In the genomic region with DNA sequence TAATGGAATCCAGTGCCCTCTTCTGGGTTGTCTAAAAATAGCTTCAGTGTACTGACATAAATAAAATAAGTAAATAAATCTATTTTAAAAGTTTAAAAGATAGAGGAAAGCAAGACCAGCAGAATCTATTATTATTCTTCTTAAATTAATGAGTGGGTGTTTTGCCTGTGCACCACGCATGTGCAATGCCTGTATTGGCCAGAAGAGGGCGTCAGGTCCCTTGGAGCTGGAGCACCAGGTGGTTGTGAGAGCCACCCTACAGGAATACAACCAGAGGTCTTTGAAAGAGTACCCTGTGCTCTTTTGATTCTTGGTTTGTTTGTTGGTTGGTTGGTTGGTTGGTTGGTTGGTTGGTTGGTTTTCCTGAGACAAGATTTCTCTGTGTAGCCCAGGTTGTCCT, we compare ENCODE assay signal across 10 mouse cellular contexts. TPM values are rescaled to one million over a fixed set of nuclear protein-coding genes. Genes with fewer than 3 reads are reported as not detected.
DNase-seq lines count a peak whose midpoint lies in the region; ATAC-seq and TF ChIP-seq lines count a peak whose summit lies in the region.
"Had no signal": no experiment of that assay in that cellular context is flagged by ENCODE, and none has a peak within 500 bp of the region (broad histone marks: within the 10 kb centered on the region; RNA-seq: fewer than 3 reads in every experiment).

No protein-coding gene starts in this region.

- no peak for TF ChIP-seq EP300 in stomach, postnatal 0 days (optimal IDR thresholded peaks at IDR 0.05)

- ATAC-seq in erythroblast, adult 5-6 weeks (replicated peaks; ENCODE audit: low FRiP score, poor library complexity, severe bottlenecking), result 0 out of 2 replicates have a peak, but pooled peaks have one; percentile 58
- ATAC-seq in stomach, postnatal 0 days (ENCODE audit: low FRiP score, low TSS enrichment), result no peak

- H3K4me3 ChIP-seq in lung, adult 2 months (replicated peaks; ENCODE audit: extremely low read depth, low read depth, low read length), result no peak overlapping the region
- no peak overlapping the region for H3K4me3 ChIP-seq in stomach, postnatal 0 days (ENCODE audit: low read depth, low read length)
- H3K4me3 ChIP-seq: lung, embryonic 15.5 days had no signal

- H3K9ac ChIP-seq in stomach, postnatal 0 days (ENCODE audit: low read length), result no peak overlapping the region
- H3K9ac ChIP-seq: lung, embryonic 15.5 days had no signal

- DNase-seq in adrenal gland, adult 2 months, result peak; percentile 33
- DNase-seq in adrenal gland, adult 8-10 months, result no peak
- DNase-seq in lung, adult 2 months, result no peak
- DNase-seq in lung, adult 18-20 months, result no peak
- DNase-seq in stomach, postnatal 0 days (ENCODE audit: low spot score), result peak; percentile 59
- DNase-seq in layer of hippocampus, adult 9-11 months, result no peak
- no peak for DNase-seq in left cerebral cortex, adult 8-10 months (ENCODE audit: low spot score in 2 of 2)

- no peak for TF ChIP-seq POLR2A in lung, adult 2 months (IDR thresholded peaks at IDR 0.05; ENCODE audit: borderline replicate concordance, extremely low read depth, low read depth, low read length)

- H3K4me1 ChIP-seq in lung, adult 2 months (ENCODE audit: control insufficient read depth, insufficient read depth, low read length), result no peaks in the 10 kb centered on the region
- no peaks in the 10 kb centered on the region for H3K4me1 ChIP-seq in stomach, postnatal 0 days (replicated peaks; ENCODE audit: control insufficient read depth, insufficient read depth)
- H3K4me1 ChIP-seq: lung, embryonic 15.5 days had no signal

- WGBS in lung, adult 2 months, result 38% methylated on average over 2 of the region's 2 CpGs
- WGBS in stomach, postnatal 0 days, result 35% methylated on average over 2 of the region's 2 CpGs

- H3K36me3 ChIP-seq in stomach, postnatal 0 days (ENCODE audit: control insufficient read depth, insufficient read depth, low read length), result peaks cover 6% of the 10 kb centered on the region; the same call in 1 of the 2 replicates

- no peaks in the 10 kb centered on the region for H3K9me3 ChIP-seq in stomach, postnatal 0 days (ENCODE audit: control insufficient read depth, low read length)
- H3K9me3 ChIP-seq: lung, embryonic 15.5 days had no signal

- H3K27me3 ChIP-seq in stomach, postnatal 0 days (ENCODE audit: control insufficient read depth, insufficient read depth, low read length), result no peaks in the 10 kb centered on the region
- H3K27me3 ChIP-seq: lung, embryonic 15.5 days had no signal

- no peak overlapping the region for H3K27ac ChIP-seq in stomach, postnatal 0 days (replicated peaks)
- H3K27ac ChIP-seq: lung, embryonic 15.5 days had no signal

- TF ChIP-seq CTCF in lung, adult 2 months (IDR thresholded peaks at IDR 0.05; ENCODE audit: insufficient read depth, low read length), result peak; percentile 79
- peak; percentile 70 for TF ChIP-seq CTCF in stomach, postnatal 0 days (IDR thresholded peaks at IDR 0.05; ENCODE audit: low read depth)

- H3K4me2 ChIP-seq in stomach, postnatal 0 days (replicated peaks; ENCODE audit: low read depth), result no peak overlapping the region
- H3K4me2 ChIP-seq: lung, embryonic 15.5 days had no signal

RNA-seq across cellular contexts. Expression of gene Gpr4, which starts 14.4 kb away (rescaled TPM):
- 10 to 100 TPM in 1 of 2 experiments, 1 to 10 TPM in 1; 6.4 to 11.8 TPM for total RNA-seq in adrenal gland, adult 2 months (2021)
- polyA plus RNA-seq in adrenal gland, adult 2 months (2012; rRNA removed), result 20.4 and 23.8 TPM in 2 replicates
- total RNA-seq in adrenal gland, adult 8-10 months (2022), result 10 to 100 TPM in 2 of 4 experiments, 1 to 10 TPM in 2; 5.7 to 15.2 (median 8.2) TPM
- polyA plus RNA-seq in lung, adult 2 months (2012; rRNA removed), result 21.6 and 29.5 TPM in 2 replicates
- total RNA-seq in erythroblast, adult 5-6 weeks (2015; ENCODE audit: low replicate concordance), result 0.19 TPM in 1 of 2 replicates, not detected in the other
- total RNA-seq in erythroblast, adult 5-6 weeks (2017; ENCODE audit: low replicate concordance), result not detected in 2 replicates
- 0.85 and 1.3 TPM in 2 replicates for polyA plus RNA-seq in stomach, postnatal 0 days (2015; fragmentation: Nextera tagmentation; extraction: Ambion mirVana)
- 1 to 10 TPM; 2.2 to 2.7 (median 2.5) TPM for total RNA-seq in left cerebral cortex, adult 8-10 months (2022)

RNA-seq across cellular contexts. Expression of gene Eml2, which starts 21.8 kb away (rescaled TPM):
- total RNA-seq in adrenal gland, adult 2 months (2021), result 10 to 100 TPM; 34.7 to 69.4 TPM
- polyA plus RNA-seq in adrenal gland, adult 2 months (2012; rRNA removed), result 58.2 and 59.7 TPM in 2 replicates
- 10 to 100 TPM; 56.2 to 79.2 (median 69.6) TPM for total RNA-seq in adrenal gland, adult 8-10 months (2022)
- polyA plus RNA-seq in lung, adult 2 months (2012; rRNA removed), result 73.7 and 81.5 TPM in 2 replicates
- 1.5 and 2.1 TPM in 2 replicates for total RNA-seq in erythroblast, adult 5-6 weeks (2015; ENCODE audit: low replicate concordance)
- 2.8 and 3.7 TPM in 2 replicates for total RNA-seq in erythroblast, adult 5-6 weeks (2017; ENCODE audit: low replicate concordance)
- polyA plus RNA-seq in stomach, postnatal 0 days (2015; fragmentation: Nextera tagmentation; extraction: Ambion mirVana), result 8.4 and 8.8 TPM in 2 replicates
- total RNA-seq in left cerebral cortex, adult 8-10 months (2022), result 100 to 1,000 TPM; 159 to 188 (median 167) TPM

RNA-seq across cellular contexts. Expression of gene Opa3, which starts 30.1 kb away (rescaled TPM):
- total RNA-seq in adrenal gland, adult 2 months (2021), result 10 to 100 TPM; 31.2 to 43.5 TPM
- polyA plus RNA-seq in adrenal gland, adult 2 months (2012; rRNA removed), result 30.2 and 32.3 TPM in 2 replicates
- total RNA-seq in adrenal gland, adult 8-10 months (2022), result 10 to 100 TPM; 32.4 to 41.5 (median 33.7) TPM
- polyA plus RNA-seq in lung, adult 2 months (2012; rRNA removed), result 24.6 and 27.6 TPM in 2 replicates
- 6.5 and 7.7 TPM in 2 replicates for total RNA-seq in erythroblast, adult 5-6 weeks (2015; ENCODE audit: low replicate concordance)
- total RNA-seq in erythroblast, adult 5-6 weeks (2017; ENCODE audit: low replicate concordance), result 2.1 and 5.6 TPM in 2 replicates
- polyA plus RNA-seq in stomach, postnatal 0 days (2015; fragmentation: Nextera tagmentation; extraction: Ambion mirVana), result 20.3 and 20.7 TPM in 2 replicates
- 10 to 100 TPM; 40.2 to 46.7 (median 43.1) TPM for total RNA-seq in left cerebral cortex, adult 8-10 months (2022)

RNA-seq across cellular contexts. Expression of gene Gipr, which starts 32.1 kb away (rescaled TPM):
- total RNA-seq in adrenal gland, adult 2 months (2021), result under 1 TPM; 0.41 to 0.58 TPM
- polyA plus RNA-seq in adrenal gland, adult 2 months (2012; rRNA removed), result 1.6 and 2.6 TPM in 2 replicates
- 1 to 10 TPM in 1 of 4 experiments, under 1 TPM in 3; 0.17 to 1.5 (median 0.64) TPM for total RNA-seq in adrenal gland, adult 8-10 months (2022)
- 0.19 and 0.24 TPM in 2 replicates for polyA plus RNA-seq in lung, adult 2 months (2012; rRNA removed)
- 0.42 TPM in 1 of 2 replicates, not detected in the other for total RNA-seq in erythroblast, adult 5-6 weeks (2015; ENCODE audit: low replicate concordance)
- not detected in 2 replicates for total RNA-seq in erythroblast, adult 5-6 weeks (2017; ENCODE audit: low replicate concordance)
- 0.22 and 0.27 TPM in 2 replicates for polyA plus RNA-seq in stomach, postnatal 0 days (2015; fragmentation: Nextera tagmentation; extraction: Ambion mirVana)
- total RNA-seq in left cerebral cortex, adult 8-10 months (2022), result 1 to 10 TPM; 1.2 to 2.5 (median 1.5) TPM
- total RNA-seq: hematopoietic stem cell, adult 5-6 weeks had no signal

RNA-seq across cellular contexts. Expression of gene Snrpd2, which starts 48.5 kb away (rescaled TPM):
- 10 to 100 TPM; 78.3 to 93.6 TPM for total RNA-seq in adrenal gland, adult 2 months (2021)
- polyA plus RNA-seq in adrenal gland, adult 2 months (2012; rRNA removed), result 5.3 and 7.9 TPM in 2 replicates
- 10 to 100 TPM; 86.1 to 97.7 (median 92.4) TPM for total RNA-seq in adrenal gland, adult 8-10 months (2022)
- polyA plus RNA-seq in lung, adult 2 months (2012; rRNA removed), result 16.2 and 20.1 TPM in 2 replicates
- 15.0 TPM in 2 replicates for total RNA-seq in erythroblast, adult 5-6 weeks (2015; ENCODE audit: low replicate concordance)
- total RNA-seq in erythroblast, adult 5-6 weeks (2017; ENCODE audit: low replicate concordance), result 20.2 and 22.0 TPM in 2 replicates
- 96.9 and 103 TPM in 2 replicates for polyA plus RNA-seq in stomach, postnatal 0 days (2015; fragmentation: Nextera tagmentation; extraction: Ambion mirVana)
- 10 to 100 TPM; 73.5 to 79.4 (median 76.1) TPM for total RNA-seq in left cerebral cortex, adult 8-10 months (2022)

Comparison
In these comparisons a context has a peak if more than half of its experiments do, and no peak if none do; other contexts are left out.
1. DNase-seq: peak in adrenal gland, adult 2 months (single experiment) and stomach, postnatal 0 days (single experiment); none in adrenal gland, adult 8-10 months (single experiment), lung, adult 2 months (single experiment), lung, adult 18-20 months (0 of 2), layer of hippocampus, adult 9-11 months (single experiment) and left cerebral cortex, adult 8-10 months (0 of 2).
2. RNA of gene Eml2, which starts 21.8 kb away (total RNA-seq): 159 to 188 TPM in left cerebral cortex, adult 8-10 months, 56.2 to 79.2 TPM in adrenal gland, adult 8-10 months and 34.7 to 69.4 TPM in adrenal gland, adult 2 months; 1.5 to 3.7 TPM in erythroblast, adult 5-6 weeks; every median in the first group is over 4 times any median in the second.